Mouse (Mus musculus): ENCODE measurements around the gene Cd33.

The Cd33 gene

GRCm38 (mm10) chr7:43515076-43515475 is 29.2 kb downstream of the Cd33 start:
- DNase-seq (ENCODE audit: low spot score) = no peak

GRCm38 (mm10) chr7:43512519-43512918 is 31.7 kb downstream of the Cd33 start:
- DNase-seq (ENCODE audit: low spot score) = no peak

GRCm38 (mm10) chr7:43511707-43512478 is 32.3 kb downstream of the Cd33 start:
- DNase-seq (ENCODE audit: low spot score) = no peak

GRCm38 (mm10) chr7:43495343-43496021 is 48.7 kb downstream of the Cd33 start:
- DNase-seq (ENCODE audit: low spot score) = no peak

- no peak for DNase-seq (ENCODE audit: low spot score)
Observed at GRCm38 (mm10) chr7:43490861-43491260, 53.4 kb downstream of the Cd33 start.

GRCm38 (mm10) chr7:43490182-43490584 is 54.0 kb downstream of the Cd33 start:
- no peak for DNase-seq (ENCODE audit: low spot score)

GRCm38 (mm10) chr7:43489631-43490125 is 54.5 kb downstream of the Cd33 start, which contains the start of gene Iglon5:
Gene Iglon5 (minus strand): TSS chr7:43490075.
- DNase-seq (ENCODE audit: low spot score) = no peak

- no peak for DNase-seq (ENCODE audit: low spot score)
Observed at GRCm38 (mm10) chr7:43488646-43489045, 55.6 kb downstream of the Cd33 start.

- no peak for DNase-seq (ENCODE audit: low spot score)
Observed at GRCm38 (mm10) chr7:43483236-43483635, 61.0 kb downstream of the Cd33 start.

- DNase-seq (ENCODE audit: low spot score) = no peak
Observed at GRCm38 (mm10) chr7:43482090-43482716, 62.0 kb downstream of the Cd33 start.

- DNase-seq (ENCODE audit: low spot score) = no peak
Observed at GRCm38 (mm10) chr7:43481191-43481590, 63.0 kb downstream of the Cd33 start.

- no peak for DNase-seq (ENCODE audit: low spot score)
Observed at GRCm38 (mm10) chr7:43476376-43476775, 67.9 kb downstream of the Cd33 start.

- no peak for DNase-seq (ENCODE audit: low spot score)
Observed at GRCm38 (mm10) chr7:43475706-43476105, 68.5 kb downstream of the Cd33 start.
